Mouse (Mus musculus) mouse trophoblast stem cell (cell line): ENCODE measurements around the gene Gm853.

Experiments
- in situ Hi-C, 2 experiments: fragments of 300-500 bp; cut with MseI, MboI; formaldehyde crosslinking; loops; 2 replicates in 1 of 2; 3 replicates in 1 of 2; pipeline ENCODE4 v1.15.1; 2025

The Gm853 gene

DNA sequence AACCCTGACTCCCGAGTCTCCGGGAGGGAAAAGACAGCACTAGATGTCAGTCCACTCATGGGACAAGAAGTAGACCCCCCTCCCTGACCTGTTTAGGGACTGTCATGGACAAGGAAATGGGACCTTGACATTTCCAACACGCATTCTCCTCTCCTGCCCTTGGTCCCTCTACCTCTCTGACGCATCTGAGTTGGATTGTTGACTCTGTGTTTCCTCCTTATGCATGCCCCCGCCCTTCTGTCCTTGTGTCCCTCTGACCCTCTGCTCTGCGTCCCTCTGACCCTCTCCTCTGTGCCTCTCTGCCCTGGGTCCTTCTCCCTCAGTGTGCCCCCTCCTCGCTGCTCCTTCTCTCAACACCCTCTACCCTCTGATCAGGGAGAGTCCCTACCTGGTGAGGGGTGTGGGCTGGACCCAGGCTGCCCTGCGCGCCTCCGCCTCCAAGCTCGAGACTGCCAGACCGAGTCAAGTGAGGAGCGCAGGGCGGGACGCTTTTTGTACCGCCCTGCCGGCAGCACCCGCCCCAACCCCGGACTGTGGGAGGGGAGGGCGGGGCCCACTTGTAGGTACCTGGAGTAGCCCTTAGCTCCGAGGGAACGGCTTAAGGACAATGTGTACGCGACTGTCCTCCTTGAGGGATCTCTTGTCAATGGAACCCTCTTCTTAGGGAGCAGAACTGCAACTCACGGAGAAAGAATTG, 47.7 kb downstream of the Gm853 start:
- in situ Hi-C loops: no loop called here

DNA sequence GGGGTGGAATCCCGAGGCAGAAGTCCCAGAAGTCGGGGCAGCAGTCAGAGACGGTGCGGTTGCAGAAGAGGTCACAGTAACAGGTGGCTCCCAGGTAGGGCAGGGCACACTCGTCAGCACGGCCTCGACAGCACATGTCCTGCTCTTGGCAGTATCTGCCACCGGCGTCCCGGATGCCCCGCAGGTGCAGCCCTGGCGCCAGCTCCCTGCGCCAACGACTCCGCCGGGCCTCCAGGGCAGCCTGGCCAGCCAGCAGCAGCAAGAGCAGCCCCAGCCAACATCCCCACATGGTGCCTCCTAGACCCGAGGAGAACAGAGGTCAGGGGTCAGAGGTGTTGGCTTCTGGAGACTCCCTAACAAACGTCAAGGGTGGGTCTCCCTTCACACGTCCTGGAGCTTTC, 48.3 kb downstream of the Gm853 start:
- in situ Hi-C loops: no loop called here

DNA sequence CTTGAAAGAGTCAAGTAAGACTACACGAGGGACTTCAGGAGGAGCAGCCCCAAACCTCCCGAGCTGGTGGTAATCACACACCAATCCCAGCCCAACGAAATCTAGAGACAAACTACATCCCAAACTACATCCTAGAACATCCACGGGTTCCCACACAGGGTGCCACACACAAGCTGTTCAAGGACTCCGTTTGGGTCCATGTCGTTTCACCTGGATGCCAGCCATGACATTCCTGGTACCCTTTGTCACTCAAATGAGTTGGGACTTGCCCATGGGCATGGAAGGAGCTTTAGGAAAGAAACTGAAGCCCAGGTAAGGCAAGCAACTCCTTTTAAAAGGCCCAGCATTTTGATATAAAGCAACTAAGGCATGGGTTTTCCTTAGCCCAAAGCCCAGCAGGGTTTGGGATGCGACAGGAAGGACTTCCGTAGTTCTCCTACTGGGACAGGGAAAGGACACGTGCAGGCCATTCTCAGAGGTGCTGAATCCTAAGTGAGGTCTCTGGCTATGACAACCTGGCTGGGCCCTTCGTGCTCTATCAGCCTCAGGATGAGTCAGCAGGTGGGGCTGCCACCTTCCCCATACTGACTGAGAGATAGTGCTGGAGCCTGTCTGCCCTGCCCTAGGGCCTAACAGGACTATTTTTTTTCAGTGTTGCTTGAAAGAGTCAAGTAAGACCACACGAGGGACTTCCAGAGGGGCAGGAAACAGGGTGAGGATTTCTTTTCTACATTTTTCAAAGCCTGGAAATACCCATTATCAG, 49.0 kb downstream of the Gm853 start:
- in situ Hi-C loops: no loop called here

DNA sequence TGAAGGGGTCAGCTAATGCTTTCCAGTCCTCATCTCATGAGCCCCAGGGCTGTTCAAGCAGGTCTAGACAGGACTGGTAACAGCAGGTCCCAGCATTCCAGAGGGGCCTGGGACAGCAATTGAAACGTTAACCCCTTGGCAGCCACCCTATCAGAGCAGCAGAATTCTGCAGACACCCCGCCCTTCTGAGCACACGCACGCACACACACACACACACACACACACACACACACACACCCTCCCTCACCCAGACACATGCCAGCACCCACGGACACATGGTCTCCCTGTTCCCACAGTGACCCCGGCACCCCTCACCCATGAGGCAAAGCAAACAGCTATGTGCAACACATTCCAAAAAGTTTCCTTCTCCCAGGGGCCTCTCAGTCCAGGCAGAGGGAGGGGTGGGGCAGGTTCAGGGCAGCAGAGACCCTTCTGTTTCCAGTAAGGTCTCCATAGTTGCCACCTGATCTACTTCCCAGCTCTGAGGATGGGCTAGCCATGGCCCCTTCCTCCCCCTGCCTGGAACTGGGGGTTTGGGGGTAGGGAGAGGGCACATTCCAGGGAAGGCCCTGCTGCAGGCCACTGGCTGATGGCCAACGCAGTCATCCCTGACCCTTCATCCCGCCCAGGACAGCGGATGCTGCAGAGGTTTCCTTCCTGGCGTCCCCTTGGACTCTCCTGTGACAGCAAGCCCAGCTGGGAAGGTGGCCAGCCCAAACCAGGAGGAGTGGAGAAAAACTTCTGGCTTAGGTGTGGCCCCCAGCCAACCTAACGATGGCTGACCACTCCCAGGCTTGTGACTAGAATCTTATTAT, 50.0 kb downstream of the Gm853 start:
- in situ Hi-C loops: no loop called here

DNA sequence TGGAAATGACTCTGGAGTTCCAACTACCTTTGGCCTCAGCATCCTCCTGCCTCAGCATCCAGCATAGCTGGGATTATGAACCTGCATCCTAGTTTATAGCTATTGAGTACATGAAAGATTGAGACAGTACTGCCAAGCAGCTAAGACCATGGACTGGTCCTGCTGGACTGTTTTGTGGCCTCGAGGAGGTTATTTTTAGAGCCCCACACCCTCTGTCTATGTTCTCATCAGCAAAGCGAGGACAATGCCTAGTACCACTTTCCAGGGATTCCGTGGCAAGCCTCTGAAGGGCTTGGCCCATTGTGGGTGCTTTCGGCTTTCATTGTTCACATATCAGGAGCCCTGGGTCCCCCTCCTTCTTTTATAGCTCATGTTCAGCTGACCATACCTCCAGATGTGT, 51.8 kb downstream of the Gm853 start:
- in situ Hi-C loops: no loop called here

DNA sequence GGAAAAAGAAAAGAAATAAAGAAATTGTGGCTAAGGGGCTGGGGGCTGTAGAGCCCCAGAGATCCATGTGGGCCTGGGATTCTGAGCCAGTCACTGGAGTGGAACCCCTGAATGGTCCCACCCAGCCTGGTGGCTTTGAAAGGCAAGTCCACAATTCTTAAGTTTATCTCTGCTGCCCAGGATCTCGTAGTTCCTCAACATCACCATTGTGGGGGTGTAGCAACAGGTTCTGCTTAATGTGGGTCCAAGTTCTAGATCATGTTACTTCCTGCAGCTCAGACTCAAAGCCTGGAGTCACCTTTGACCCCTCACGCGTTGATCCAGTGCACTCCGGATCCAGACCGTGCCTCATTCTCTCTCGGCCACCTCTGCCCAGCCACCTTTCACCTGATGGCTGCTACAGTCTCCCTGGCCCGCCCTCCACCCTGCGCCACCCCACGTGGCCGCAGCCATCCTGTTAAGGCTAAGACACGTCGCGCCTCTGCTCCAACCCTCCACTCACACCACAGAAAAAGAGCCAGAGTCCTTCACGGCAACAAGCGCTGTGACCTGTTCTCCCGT, 52.7 kb downstream of the Gm853 start:
- in situ Hi-C loops: no loop called here

DNA sequence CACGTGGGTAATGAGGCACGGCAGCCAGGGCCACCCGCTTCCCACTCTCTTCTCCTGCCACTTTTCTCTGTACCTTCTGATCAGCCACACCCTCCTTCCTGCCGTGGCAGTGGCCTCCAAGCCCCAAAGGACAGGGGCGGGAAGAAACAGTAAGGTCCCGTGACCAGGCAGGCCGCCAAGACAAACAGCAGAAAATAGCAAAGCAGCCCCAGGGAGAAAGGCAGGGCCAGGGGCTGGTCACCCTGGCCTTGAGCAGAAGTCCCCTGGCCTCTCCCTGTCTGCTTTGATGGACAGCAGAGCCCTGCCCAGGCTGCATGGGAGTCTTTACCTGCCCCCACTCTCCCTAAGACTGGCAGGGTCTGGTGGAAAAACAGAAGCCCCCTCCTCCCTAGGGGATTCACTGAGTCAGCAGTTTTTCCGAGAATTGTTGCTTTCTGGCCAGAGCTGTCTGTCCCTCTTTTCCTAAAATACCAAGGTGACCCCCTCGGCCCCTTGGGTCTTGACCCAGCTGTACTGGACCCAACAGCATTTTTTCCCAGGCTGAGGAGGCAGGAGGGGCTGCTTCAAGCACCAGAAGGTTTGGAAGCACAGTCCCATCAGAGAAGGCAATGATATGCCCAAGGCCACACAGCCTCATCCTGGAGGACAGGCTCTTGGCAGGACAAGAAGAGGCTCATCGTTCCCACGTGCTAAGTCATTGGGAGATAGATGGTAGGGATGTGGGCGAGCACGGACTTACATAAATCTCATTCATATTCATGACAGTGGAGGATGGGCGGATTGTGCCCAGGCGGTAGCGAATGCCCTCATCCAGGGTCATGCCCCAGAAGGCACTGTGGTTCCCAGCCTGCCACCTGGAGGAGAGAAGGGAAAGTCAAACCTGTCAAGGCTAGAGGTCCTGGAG, 53.7 kb downstream of the Gm853 start:
- in situ Hi-C loops: no loop called here

DNA sequence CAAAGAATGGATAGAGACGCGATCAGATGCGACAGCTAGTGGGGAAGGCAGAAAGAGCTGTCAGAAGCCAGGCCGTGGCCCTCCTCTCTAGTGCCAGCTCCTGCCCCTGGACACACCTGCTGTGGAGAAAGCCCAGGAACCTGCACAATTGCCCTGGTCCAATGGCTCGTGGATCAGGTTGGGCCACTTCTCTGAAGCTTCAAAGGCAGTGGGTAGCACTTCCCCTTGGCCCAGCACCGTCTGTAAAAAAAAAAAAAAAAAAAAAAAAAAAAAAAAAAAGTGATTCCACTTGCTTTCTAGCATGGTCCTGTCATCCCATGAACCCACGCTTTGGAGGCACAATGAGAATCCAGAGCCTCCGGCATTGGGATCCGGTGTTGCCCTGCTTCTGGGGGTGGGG, 54.4 kb downstream of the Gm853 start:
- in situ Hi-C loops: no loop called here

DNA sequence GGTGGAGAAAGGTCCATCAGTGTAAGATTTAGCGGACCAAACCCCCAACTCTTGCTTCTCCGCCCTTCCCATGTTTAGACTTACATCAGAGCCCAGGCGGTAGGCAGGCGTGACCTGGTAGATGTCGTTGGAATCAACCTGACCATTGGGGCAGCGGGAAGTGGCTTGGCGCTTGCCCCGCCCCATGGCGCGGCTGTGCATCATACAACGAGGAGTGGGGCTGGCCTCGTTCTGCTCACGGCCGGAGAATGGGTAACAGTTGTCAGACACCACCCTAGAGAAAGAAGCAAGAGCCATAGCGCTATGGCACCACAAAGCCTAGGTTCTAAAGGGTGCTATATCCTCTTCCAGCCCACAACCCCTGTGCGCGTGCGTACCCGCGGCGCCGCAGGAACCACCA, 54.9 kb downstream of the Gm853 start:
- in situ Hi-C loops: no loop called here

DNA sequence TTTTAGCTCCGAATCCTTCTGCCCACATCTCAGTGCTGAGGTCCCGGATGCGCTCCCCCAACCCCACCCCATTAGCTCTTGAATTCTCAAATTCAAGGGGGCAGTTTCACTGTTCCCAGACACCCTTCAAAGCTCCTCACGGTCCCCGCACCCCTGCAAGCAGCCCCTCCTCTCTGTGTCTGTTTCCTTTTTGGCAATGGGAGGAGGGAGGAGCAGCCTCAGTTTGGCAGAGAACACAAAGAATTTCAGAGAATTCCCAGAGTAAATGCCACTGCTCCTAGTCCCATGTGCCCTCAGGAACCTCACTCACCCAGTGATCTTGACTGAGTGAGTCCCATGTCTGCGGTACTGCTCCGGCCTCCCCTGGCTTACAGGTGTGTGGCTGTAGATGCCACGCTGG, 55.6 kb downstream of the Gm853 start:
- in situ Hi-C loops: no loop called here

DNA sequence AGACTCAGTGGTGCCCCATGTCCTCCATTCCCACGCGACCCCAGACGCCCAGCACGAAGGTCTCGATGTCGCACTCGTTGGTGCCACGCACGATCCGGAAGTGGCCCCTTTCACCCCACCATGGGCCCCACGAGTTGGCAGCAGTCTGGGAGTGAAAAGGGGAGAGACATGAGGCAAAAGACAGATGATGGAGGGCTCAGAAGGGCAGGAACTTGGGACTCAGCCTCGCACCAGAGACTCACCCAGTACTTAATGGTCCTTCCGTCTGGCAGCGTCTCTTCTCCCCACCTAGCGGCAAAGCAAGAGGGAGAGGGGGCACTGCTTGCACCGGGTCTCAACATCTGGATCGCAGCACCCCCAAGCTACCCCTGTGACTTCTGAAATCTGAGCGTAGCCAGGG, 56.1 kb downstream of the Gm853 start:
- in situ Hi-C loops: no loop called here

DNA sequence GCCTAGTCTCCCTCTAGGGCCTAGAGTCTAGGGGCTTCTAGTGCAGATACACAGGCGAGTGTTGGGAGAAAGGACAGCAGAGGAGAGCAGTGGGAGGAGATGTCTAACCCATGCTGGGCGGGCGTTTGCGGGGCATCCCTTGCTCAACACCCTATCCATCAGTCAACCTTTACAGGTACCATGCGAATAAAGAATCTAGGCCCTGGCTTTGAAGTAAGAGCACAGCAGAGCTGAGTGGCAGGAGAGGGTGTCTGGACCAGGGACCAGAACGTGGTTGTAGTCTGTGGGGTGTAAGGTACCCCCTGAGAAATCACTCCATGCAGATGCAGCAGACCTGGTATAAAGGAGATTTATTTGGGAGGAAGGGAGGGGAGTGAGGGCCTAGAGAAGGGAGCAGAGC, 58.1 kb downstream of the Gm853 start:
- in situ Hi-C loops: no loop called here

DNA sequence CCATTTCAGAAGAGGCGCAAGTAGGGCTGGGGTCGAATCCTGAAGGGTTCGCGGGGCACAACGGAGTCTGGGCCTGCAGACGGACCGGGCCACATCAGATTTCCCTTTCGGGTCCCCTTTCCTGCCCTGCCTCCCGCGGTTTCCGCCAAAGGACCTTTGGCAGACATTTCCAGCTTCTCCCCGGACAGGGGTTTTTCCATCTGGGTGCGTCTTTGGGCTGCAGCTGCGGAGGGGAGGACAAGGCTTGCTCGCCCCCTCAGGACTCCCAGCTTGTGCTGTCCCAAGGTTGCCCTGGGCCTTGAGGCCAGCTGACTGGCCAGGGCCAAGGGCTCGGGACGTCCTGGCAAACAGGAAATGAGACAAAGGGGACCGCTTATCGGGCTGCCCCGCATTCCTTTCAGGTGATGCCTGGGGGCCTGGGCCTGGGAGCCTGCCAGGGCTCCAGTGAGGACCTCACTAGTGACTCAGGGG, 58.8 kb downstream of the Gm853 start:
- in situ Hi-C loops: no loop called here

DNA sequence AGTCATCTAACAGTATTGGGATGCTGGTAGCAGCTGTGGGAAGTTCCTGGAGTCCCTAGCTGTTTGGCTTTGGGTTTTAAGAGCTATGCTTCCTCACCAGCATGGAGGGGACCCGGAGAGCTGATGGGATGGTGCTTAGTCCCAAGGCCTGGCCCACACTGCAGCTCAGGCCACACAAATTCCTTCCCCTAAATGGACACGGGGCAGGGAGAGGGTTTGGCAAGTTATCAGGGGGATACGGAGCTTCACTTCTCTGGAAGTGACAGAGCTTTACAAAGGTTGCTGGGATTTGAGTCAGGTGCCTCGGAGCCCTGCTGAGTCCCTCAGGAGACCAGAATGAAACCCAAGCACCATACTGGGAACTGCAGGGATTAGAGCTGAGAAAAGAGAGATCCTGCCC, 60.9 kb downstream of the Gm853 start:
- in situ Hi-C loops: no loop called here
